Mouse (Mus musculus): ENCODE measurements around the gene Dppa2.

The Dppa2 gene

DNA sequence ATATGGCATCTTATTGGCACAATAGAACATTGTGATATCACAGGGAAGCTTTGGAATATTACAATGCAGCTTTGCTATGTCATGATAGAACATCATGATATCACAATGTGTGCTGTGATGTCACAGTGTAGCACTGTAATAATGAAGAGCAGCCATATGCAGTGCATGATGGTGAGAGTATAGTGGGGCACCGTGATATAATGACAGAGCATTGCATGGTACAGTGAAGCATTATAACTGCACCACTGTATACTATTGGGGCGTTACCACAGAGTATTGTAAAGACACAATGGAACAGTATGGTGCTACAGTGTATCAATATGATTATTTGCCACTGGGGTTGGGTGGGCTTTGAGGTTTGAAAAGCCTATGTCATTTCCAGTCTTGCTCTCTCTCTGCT, 40.5 kb downstream of the Dppa2 start:
- no peak for DNase-seq (ENCODE audit: low spot score)

DNA sequence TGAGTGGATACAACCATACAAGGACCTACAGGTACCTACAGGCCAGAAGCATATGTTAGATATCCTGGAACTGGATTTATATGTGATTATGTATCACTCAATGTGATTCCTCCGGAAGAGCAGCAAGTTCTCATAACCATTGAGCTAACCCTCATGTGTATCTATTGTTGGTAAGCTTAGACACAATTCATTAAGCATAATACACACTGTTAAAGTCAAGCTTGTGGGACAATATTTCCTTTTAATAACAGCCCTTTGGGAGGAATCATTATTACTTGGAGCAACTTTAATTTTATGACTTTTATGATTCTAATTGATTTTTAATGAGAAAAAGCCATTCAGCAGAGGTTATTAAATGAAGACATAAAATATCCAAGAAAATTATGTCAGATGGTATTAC, 43.5 kb downstream of the Dppa2 start:
- no peak for DNase-seq (ENCODE audit: low spot score)

DNA sequence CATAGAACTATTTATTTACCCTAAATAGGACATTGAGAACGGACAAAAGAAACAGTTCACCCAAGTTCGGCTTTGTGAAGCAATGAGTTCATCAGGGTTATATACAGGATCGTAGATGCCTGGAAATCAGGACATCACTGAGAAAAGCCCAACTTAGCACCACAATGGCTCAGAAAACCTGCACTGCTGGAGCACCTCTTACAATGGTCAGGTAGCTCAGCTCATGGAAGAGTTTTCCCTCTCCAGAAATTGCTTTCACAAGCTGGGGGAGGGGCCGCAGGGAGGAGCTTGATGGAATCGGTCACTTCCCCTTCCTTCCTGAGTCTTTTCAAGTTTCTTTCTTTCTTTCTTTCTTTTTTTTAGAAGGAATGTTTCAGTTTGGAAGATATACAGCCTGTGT, 52.0 kb downstream of the Dppa2 start:
- DNase-seq (ENCODE audit: low spot score) = no peak

- no peak for DNase-seq (ENCODE audit: low spot score)
Observed at GRCm38 (mm10) chr16:48356417-48356816, 52.7 kb downstream of the Dppa2 start.

DNA sequence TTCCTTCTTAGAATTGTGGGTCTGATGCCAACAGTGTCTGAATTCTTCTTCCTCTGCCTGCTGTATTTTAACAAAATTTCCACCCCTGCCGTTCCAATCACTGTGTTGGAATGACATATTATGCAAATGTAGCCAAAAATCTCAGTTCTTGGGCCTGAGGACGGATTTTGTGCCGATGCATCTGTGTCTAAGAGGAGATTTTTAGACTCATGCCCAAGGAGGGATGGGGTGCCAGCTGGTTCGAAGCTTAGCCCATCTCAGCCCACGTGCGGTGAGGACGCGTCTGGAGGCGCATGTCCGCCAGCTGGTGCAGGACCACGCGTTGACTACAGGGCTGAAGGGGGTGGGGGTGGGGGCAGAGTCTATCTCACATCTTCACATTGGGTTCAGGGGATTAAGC, 57.2 kb downstream of the Dppa2 start:
- DNase-seq (ENCODE audit: low spot score) = no peak

- DNase-seq (ENCODE audit: low spot score) = no peak
Observed at GRCm38 (mm10) chr16:48366801-48367200, 63.1 kb downstream of the Dppa2 start.

GRCm38 (mm10) chr16:48368096-48368495, 64.4 kb downstream of the Dppa2 start:
- DNase-seq (ENCODE audit: low spot score) = no peak

All from ovary, postnatal 36 days (tissue).